Mouse (Mus musculus) G1E-ER4 (cell line): Measurements from ENCODE around the gene Pde5a. TPM values are rescaled to one million over a fixed set of nuclear protein-coding genes. Genes with fewer than 3 reads are reported as not detected.

ENCODE experiments used
- GATA1 ChIP-seq: IDR thresholded peaks from one replicate; pipeline ENCODE4 v1.8.0; 2012; ENCODE audit warnings: low read length, inconsistent platforms
- polyA plus RNA-seq: library from polyadenylated mRNA; stranded (reverse); fragments of >175 nt; gene quantifications from 2 replicates; pipeline ENCODE4 v1.2.3, GENCODE M21; 2012

The Pde5a gene
- not detected in 2 replicates for polyA plus RNA-seq

DNA sequence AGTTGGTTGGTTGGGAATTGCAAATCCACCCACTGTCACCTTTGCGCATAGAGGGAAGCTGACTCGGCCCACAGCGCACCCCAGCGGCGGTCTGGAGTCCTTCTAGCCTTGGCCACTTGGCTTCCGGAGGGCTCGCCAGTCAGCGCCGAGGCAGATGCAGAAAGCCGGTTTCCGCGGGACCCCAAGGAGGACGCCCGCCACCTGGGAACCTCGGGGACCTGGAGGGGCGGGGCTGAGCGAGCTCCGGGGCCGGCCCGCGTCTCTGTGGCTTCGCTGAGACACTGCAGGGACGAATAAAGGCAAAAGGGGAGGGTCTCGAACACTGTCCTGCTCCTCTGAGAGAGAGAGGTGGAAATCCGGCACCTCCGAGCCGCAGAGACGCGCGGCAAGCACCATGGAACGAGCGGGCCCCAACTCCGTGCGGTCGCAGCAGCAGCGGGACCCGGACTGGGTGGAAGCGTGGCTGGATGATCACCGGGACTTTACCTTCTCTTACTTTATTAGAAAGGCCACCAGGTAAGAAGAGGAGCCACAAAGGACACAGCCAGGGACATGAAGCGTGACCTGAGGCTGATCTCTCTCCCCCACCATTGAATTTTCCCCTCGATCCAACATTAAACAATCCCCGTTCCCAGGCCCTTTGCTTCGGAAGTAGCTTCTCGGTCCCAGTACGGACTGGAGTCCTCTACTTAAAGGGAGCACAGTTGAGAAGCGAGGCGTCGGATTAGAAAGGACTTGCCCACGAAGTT is at the start of gene Pde5a:
Gene Pde5a (plus strand): TSS at position 96 of the 749 bp plus-strand sequence.
- no peak for TF ChIP-seq GATA1

DNA sequence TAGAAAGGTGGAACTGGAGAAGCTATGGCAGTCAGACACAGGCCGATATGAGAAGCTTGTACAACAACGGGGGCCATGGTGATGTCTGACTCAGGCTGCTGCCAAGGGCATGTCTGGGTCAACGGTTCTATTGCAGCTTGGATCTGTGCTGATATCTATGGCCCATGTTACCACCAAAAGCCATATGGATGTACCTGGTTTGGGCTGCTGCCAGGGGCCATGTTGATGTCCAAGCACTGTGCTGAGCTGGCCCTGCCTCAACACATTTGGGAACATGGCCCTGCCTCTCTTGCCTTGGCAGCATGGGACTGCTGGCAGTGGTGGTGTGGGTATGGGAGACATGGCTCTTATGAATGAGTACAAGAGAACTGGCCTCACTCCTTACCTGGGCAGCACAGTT is 47.9 kb upstream of the Pde5a start:
- TF ChIP-seq GATA1 = no peak

DNA sequence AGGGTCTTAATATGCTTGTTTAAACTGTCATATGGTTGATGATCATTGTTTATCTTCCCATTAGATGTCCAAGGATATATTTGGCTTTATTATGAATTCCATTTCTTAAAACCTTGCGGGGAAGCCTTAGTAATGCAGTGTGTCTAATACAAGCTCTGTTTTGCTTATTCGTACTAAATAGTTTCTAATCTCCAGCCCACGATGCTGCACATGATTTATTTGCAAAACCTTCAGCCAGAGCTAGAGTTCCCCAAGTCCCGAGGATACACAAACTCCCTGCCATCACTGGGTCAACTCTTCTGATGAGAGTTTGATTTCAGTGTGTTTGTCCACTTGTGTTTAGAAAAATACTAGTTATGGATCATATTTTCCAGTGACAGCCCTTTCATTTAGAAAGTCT is 46.4 kb upstream of the Pde5a start:
- TF ChIP-seq GATA1 = no peak

DNA sequence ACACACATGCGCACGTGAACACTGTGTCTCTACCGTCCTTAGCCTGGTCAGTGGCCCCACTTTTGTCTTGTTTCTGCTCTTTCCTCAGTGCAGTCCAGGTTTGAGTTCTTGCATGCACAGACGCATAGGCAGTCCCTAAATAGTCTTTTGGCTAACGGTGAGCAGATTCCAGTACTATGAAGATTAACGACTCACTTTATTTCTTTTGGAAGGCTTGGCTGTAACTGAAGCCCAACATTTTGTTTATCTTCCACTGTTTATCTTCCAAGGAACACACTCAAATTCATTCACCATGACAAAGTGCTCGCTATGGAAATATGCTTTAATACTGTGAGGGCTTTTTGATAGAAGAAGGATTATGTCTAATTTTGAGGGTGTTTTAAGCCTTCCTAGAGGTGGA is 43.9 kb upstream of the Pde5a start:
- TF ChIP-seq GATA1 = no peak

DNA sequence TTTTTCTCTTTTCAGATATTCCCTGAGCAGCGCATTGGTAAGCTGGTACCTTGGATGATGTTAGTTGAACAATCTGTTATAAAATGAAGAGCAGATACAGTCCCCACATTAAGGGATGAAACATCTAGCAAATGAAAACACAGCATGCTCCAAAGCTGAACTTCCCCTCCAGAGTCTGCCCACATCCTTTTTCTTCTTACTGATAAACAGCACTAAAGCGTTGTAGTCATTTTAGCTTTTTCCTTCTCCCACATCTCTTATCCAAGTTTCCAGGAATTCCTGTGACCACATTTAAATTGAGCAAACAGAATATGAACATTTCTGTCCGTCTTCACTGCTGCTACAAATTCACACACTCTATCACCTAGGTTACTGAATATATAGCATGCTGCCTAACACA is 35.7 kb upstream of the Pde5a start:
- TF ChIP-seq GATA1 = no peak

DNA sequence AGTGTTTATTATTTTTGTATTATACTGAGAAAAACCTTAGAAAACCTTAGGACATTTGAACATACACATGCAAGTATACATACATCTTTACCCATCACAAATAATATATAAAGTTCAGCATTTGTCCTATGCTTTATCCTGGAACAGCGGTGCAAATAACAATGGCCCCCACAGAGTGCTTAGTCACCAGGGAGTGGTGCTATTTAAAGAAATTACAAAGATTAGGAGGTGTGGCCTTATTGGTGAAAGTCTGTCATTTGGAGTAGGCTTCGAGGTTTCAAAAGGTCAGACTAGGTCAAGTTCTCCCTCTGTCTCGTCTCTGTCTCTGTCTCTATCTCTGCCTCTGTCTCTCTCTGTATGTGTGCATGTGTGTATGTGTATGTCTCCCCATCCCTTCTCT is 32.9 kb upstream of the Pde5a start:
- no peak for TF ChIP-seq GATA1

DNA sequence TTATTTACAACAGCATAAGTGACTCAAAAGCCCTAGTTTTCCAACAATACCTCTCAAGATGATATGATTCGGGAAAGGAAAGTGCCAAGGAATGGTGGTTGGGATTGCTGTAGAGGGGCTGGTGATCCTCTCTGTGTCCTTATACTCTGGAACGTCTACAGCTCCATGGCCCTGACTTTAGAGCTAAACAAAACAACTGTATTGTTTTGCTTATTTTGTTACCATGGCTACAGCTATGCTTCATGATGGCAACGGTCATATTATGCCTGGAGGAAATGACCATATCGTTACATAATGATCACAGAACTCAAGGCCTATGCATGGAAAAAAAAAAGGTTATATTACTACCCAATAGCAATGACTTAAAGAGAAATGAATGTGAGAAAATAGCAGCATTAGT is 32.1 kb upstream of the Pde5a start:
- TF ChIP-seq GATA1 = no peak

DNA sequence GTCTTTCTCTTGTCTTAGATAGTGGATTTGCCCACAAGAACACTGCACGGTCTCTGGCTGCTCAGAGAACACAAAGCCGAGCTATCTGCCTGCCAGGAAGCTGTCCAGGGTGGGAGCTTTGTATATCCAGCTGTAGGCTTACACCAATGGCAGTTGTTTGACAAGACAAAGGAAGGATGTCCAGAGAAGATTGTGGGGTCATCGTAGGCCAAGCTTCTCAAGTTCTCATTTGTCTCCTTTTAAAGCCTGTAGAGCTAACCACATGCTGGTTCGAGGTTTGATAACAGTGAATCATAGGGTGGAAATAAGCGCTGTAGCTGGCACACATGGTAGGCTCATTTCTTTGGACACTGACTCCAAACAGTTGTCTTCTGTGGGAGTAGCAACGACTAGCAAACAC is 24.5 kb upstream of the Pde5a start:
- TF ChIP-seq GATA1 = no peak

DNA sequence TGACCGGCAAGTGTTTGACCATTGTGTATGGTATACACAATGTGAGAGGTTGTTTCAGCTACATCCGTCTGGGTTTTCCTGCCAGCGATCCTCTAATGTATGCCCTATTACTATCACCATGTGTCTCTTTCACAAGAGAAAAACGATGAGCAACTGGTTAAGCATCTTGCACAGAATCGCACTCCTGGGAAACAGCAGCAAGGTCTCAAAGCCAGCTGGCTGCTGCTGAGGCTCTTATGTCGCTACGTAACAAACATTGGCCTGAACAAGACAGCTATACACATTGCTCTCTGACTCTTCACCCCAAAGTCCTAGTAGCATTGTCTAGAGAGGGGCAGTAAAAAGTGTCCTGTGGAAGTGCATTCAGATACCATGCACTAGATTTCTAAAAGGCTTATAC is 23.5 kb upstream of the Pde5a start:
- no peak for TF ChIP-seq GATA1

DNA sequence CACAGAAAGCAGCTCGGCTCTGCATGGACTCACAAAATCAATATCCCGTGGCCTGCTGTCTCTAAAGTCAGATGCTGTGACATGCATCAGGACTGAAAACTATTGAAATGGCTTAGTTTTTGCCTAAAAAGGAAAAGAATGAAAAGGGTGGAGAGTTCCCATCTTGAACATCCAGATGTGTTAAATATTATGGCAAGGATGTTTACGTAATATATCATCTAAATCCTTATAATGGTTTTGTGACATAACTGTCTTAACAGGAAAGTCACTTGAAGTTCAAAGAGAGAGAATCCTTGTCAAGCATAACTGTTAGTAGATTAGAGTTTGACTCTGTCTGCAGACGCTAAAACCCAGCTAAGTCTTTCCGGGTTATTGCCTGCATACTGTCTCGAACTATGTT is 20.3 kb upstream of the Pde5a start:
- TF ChIP-seq GATA1 = no peak

DNA sequence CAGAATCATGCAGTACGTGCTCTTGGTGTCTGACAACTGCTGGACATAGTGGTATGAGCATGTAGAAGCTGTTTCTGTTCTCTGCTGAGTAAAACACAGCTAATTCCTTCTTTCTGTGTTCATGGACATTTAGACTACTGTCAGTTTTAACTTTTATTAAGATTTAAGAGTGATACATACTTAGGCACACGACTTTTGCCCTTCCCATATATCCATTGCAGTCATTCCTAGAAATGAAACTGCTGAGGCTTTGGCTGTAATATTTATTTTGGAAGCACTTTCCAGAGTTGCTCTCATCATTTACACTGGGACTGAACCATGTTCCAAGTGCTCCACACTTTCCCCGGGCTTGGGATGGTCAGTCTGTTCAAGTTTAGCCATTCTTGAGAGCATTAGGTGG is 18.6 kb upstream of the Pde5a start:
- TF ChIP-seq GATA1 = no peak

DNA sequence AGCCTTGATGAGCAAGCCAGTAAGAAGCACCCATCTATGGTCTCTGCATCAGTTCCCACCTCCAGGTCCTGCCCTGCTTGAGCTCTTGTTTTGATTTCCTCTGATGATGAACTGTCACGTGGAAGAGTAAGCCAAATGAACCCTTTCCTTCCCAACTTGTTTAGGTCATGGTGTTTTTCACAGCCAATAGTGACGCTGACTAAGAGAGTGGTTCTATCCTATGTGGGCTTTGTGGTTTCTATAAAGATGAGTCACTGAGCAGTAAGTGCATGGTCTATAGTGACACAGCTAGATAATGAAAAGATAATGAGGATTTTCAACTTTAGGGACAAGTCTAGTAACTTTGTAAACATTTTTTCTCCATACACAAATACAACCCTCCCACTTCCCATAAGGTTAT is 10.1 kb upstream of the Pde5a start:
- no peak for TF ChIP-seq GATA1

DNA sequence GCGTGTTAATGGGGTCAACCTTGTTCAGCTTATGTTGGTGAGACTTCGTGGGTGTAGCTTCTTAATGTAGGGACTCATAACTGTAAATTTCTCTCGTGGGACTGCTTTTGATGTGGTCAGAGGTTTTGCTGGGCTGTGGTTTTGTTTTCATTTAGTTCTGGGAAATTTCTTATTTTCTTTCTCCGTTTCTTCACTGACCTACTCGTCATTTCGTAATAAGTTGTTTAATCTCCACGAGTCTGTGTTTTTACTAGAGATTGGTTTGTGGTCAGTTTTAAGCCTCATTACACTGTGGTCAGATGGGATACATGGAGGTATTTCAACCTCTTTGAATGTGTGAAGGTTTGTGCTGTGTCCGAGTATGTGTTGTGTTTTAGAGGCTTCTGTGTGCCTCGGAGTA is 7.2 kb upstream of the Pde5a start:
- no peak for TF ChIP-seq GATA1

DNA sequence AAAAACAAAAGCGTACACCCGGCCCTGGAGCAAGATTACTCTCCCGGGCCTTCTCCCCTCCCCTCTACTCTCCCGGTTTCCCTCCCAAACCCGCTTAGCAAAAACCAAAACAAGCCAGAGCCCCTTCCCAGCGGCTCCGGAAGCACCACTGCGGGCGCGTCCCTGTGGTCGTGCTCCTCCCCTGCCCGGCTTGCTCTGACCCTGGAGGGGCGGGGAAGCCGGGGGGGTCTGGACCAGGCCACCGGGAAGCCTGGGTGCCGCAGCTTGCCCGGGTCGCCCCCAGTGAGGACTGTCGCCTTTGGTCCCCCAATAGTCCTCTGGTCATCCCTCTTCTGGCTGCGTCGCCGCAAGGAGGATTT is 833 bp downstream of the Pde5a start:
- no peak for TF ChIP-seq GATA1

DNA sequence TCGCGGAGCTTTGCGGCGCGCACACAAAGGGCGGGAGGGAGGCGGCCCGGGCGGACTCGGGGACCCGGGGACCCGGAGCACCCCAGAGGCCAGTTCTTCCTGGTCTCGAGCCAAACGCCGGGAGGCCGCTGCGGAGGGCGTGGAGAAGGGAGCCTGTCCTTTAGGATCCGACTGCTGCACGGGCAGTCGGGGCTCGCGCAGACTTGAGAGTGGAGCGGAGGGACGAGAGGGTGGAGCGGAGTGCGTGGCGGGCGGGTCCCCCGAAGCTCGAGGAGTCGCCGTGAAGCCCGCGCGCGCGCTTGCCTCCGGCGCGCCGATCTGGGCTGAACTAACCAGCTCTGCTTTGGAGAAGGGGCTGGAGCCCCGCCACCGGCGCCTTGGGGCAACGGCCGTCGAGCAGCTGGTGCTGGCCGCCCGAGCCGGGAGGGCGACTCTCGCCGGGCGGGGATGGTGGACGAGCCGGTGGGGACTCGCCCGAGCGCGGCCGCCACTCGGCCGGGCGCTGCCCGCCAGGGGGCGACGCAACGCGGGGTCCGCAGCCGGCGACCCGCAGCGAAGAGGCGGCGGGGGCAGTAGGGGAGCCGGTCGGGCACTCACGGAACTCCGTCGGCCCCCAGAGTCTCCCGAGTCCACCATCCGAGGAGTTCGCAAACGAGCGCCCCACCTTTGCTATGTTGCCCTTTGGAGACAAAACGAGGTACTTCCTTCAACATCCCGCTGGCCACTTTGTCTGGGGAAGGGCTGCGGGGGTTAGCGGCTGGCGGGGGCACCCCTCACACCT is 1.4 kb downstream of the Pde5a start:
- no peak for TF ChIP-seq GATA1

DNA sequence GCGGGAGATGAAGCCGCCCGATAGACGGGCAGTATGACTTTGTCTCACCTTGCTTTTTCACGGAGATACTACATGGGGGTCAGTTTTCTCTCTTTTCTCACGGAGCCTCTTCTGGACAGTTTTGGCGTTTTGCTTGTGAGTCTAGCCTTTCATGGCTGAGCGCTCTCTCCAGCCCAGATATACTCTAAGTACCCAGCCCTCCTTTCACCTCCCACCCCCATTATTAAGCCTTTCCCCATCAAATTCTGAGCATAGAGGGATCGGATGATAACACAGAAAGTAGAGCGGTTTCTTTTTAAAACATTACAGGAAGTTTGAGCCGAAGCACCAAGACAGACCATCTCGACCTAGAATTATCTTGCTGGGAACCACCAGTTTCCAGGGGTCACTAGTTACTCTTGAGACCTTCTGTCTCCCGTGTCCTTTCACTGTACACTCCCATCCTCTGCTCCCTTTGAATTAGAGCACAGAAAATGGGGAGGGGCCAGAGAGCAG is 2.0 kb downstream of the Pde5a start:
- TF ChIP-seq GATA1 = no peak

DNA sequence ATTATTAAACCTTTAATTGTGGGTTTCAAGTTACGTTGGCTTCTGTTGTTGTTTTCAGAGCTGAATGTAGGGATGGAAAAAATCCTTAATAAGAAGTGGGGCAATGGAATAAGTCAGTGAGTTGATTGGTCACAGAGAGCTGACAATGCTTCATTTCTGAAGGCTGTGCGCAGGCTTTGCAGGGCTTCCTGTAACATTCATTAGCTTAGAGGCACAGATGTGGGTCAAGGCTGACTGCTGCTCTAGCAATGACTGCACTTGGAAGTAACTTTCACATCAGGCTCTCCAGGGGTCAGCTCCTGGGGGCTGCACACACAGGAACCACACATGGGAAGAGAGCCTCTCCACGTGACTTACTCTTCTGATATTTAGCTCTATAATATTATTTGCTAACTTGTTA is 5.1 kb downstream of the Pde5a start:
- no peak for TF ChIP-seq GATA1
